Mouse (Mus musculus) neural tube, embryonic 12.5 days (tissue): ENCODE data around the gene Fgf3. TPM values are rescaled to one million over a fixed set of nuclear protein-coding genes. Genes with fewer than 3 reads are reported as not detected.

Source experiments
- ATAC-seq: fragments of 200-750 bp; cut with Nextera tagmentation; 2 replicates; pipeline ENCODE4 v1.8.0; 2017; ENCODE audit warnings: low read depth, mild to moderate bottlenecking, moderate TSS enrichment, moderate library complexity; ENCODE audit not compliant: low FRiP score
- H3K27ac ChIP-seq: fragments of 300-500 bp; sonication (generic); 2 replicates; pipeline ENCODE4 v1.5.1; 2016
- H3K27me3 ChIP-seq: fragments of 300-500 bp; sonication (generic); replicated peaks from 2 replicates; pipeline ENCODE4 v1.6.1; 2016; ENCODE audit warnings: mild to moderate bottlenecking
- H3K36me3 ChIP-seq: fragments of 300-500 bp; sonication (generic); 2 replicates; pipeline ENCODE4 v1.6.1; 2016; ENCODE audit warnings: mild to moderate bottlenecking
- H3K4me1 ChIP-seq: fragments of 300-500 bp; sonication (generic); 2 replicates; pipeline ENCODE4 v1.6.1; 2016
- H3K4me2 ChIP-seq: fragments of 300-500 bp; sonication (generic); replicated peaks from 2 replicates; pipeline ENCODE4 v1.6.1; 2016; ENCODE audit warnings: mild to moderate bottlenecking
- H3K4me3 ChIP-seq: fragments of 300-500 bp; sonication (generic); 2 replicates; pipeline ENCODE4 v1.5.1; 2016
- H3K9ac ChIP-seq: fragments of 300-500 bp; sonication (generic); 2 replicates; pipeline ENCODE4 v1.6.1; 2016; ENCODE audit warnings: mild to moderate bottlenecking
- H3K9me3 ChIP-seq: fragments of 300-500 bp; sonication (generic); 2 replicates; pipeline ENCODE4 v1.6.1; 2016; ENCODE audit warnings: mild to moderate bottlenecking
- WGBS: fragments of 180-500 bp; shearing (Covaris S2); methylation state at CpG from one replicate; pipeline ENCODE4 v1.1.7; 2016; 5-methylcytosine and 5-hydroxymethylcytosine counted together
- polyA plus RNA-seq: library from polyadenylated mRNA; unstranded; fragments of >200 nt; fragmentation: Nextera tagmentation; extraction: Ambion mirVana; gene quantifications from 2 replicates; pipeline ENCODE4 v1.2.1, GENCODE M21; 2016

Fgf3 gene
- polyA plus RNA-seq: 0.80 and 1.1 TPM in 2 replicates

DNA sequence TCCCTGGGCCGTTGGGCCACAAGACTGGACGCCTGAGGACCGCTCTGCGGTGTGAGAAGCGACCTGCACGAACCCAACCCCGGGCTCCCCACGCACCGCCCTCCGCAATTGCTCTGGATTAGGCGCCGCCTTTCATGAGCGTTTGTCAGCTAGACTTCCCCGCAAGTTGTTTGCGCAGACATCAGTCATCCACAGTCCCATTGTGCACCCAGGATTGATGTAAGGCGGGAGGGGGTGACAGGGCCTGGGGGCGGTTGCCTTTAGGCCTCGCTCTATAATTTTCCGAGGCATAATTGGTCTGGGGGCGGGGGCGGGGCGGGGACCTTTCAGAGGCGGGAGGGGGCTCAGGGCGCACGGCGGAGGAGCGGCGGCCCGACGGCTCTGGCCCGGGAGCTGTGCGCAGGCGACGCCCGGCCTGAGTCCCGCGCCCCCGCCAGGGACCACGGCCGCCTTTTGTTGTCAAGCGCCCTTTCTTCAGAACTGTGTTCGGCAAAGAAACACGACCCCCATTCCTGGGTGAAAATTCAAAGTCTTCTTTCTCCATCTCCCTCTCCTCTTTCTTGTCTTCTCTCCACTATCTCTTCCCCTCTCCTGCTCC, at the start of gene Fgf3:
TSS of gene Fgf3 (plus strand) at position 193 of the 598 bp plus-strand sequence.
- Histone ChIP-seq H3K9ac (peak within 1 kb of the TSS; percentile 41; the same call in 1 of the 2 replicates), H3K4me1 (peaks cover 19% of the 10 kb centered on the region), H3K4me2 (peak within 1 kb of the TSS; percentile 81), H3K27me3 (peaks cover 79% of the 10 kb centered on the region), H3K27ac (no peak within 1 kb of the TSS), H3K4me3 (peak within 1 kb of the TSS; percentile 39), H3K36me3 (no peaks in the 10 kb centered on the region), H3K9me3 (no peaks in the 10 kb centered on the region)
- WGBS: 2% methylated on average over 43 of the region's 43 CpGs
- ATAC-seq: peak; percentile 42; the same call in 1 of the 2 replicates

DNA sequence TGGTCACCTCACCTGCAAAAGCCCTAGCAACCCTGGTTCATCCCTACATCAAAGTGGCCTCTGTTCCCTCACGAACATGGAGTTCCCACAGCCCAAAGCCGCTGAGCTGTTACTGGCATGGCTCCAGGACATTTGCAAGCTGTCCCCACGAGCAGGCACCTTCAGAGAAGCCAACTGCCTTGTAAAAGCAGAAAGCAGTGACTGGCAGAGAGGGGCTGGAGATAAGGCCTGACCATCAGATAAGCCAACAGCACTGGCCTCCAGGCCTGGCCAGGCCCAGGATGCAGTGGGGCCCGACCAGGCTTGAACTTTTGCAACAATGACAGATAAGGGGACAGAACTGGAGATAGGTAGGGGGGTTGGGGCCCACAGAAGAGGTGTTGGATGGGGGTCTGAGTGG, 49.3 kb upstream of the Fgf3 start:
- Histone ChIP-seq H3K27me3 (0 out of 2 replicates have a peak, but pooled peaks cover 2% of the 10 kb centered on the region), H3K4me2 (no peak overlapping the region), H3K4me1 (no peaks in the 10 kb centered on the region), H3K4me3 (no peak overlapping the region), H3K27ac (no peak overlapping the region), H3K9me3 (no peaks in the 10 kb centered on the region), H3K36me3 (no peaks in the 10 kb centered on the region), H3K9ac (no peak overlapping the region)
- 73% methylated on average over 4 of the region's 4 CpGs for WGBS
- ATAC-seq: no peak

DNA sequence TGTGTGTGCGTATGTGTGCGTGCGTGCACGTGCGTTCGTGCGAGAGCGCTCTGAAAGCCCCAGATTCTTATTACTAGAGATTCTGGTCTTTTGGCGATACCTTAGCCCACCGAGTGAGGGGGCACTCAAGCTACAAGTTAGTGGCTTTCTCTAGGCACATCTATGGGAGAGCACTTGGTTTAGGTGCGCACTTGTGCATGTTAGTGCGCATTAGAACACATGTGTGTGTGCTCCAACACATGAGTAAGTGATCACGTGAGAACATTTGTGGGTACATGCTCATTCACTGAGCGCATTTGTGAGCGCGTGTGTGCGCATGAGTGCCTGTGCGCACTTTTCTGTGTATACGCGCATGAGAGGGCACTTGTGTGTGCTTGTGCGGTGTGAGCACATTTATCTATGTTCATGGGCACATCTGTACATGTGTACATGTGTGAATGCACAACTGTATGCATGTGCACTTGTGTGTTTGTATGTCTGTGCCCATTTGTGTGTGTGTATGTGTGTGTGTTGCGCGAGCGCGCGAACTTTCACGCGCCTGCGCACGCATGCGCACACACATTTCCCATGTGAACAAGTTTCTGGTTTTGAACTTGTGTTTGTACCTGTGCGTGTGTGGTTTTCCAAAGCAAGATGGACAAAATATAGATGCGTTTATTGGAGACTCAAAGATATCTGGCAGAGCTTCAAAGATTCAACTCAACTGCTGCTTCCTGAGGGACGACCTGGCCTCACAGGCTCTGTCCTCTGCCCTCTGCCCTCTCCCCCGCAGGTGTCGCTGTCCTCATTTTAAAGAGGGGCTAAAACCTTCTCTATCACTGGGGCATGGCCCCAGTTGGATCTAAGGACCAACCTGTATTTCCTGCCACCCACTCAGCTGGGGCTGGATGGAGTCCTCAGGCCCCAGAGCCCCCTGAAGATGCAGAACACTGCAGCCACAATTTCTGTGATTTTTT, 48.0 kb upstream of the Fgf3 start:
- Histone ChIP-seq H3K36me3 (no peaks in the 10 kb centered on the region), H3K4me3 (peak overlapping the region; percentile 20), H3K27me3 (no peaks in the 10 kb centered on the region), H3K9me3 (no peaks in the 10 kb centered on the region), H3K9ac (no peak overlapping the region), H3K4me1 (no peaks in the 10 kb centered on the region), H3K27ac (no peak overlapping the region), H3K4me2 (peak overlapping the region; percentile 52)
- WGBS: 43% methylated on average over 36 of the region's 36 CpGs
- ATAC-seq: peak; percentile 58; the same call in 1 of the 2 replicates

DNA sequence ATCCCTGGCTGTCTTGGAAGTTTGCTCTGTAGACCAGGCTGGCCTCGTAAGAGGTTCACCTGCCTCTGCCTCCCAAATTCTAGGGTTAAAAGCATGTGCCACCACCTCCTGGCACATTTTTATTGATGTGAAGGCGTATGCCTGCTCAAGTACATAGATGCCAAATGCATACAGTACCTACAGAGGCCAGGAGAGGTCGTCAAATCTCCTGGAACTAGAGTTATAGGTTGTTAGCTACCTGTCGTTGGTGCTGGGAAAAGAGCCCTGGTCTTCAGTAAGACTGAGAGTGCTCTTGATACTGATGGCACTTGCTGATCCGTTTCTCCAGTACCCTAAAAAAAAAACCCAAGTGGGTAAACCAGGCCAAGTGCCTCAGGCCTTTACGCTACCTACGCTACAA, 46.5 kb upstream of the Fgf3 start:
- ATAC-seq: no peak

DNA sequence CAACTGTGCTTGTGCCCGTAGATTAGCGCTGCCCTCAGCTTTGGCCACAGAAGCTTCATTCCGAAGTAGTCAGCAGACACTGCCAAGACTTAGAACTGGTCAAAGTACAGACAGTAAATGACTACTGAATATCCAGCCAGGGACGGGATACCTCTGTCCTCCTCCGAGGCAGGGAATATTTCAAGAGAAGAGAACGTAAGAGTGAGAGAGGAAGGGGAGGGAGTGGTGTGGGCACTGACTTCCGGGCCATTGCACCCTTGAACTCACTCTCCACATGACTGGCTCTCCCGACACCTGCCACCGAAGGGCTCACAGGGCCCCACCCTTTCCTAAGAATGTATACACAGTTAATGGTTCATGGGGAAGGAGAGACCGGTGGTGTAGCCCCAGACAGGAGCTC, 44.6 kb upstream of the Fgf3 start:
- no peaks in the 10 kb centered on the region for H3K36me3 ChIP-seq
- no peaks in the 10 kb centered on the region for H3K9me3 ChIP-seq
- 85% methylated on average over 10 of the region's 10 CpGs for WGBS
- ATAC-seq: no peak
- H3K4me1 ChIP-seq: 0 out of 2 replicates have a peak, but pooled peaks cover 4% of the 10 kb centered on the region
- H3K4me3 ChIP-seq: no peak overlapping the region
- H3K4me2 ChIP-seq: no peak overlapping the region
- H3K27ac ChIP-seq: no peak overlapping the region
- H3K9ac ChIP-seq: no peak overlapping the region
- no peaks in the 10 kb centered on the region for H3K27me3 ChIP-seq

More for the DNA sequence above, 46.5 kb upstream of the Fgf3 start:
- WGBS: 89% methylated on average over 7 of the region's 7 CpGs
- Histone ChIP-seq H3K4me1 (no peaks in the 10 kb centered on the region), H3K9me3 (no peaks in the 10 kb centered on the region), H3K27me3 (no peaks in the 10 kb centered on the region), H3K9ac (no peak overlapping the region), H3K4me3 (no peak overlapping the region), H3K36me3 (no peaks in the 10 kb centered on the region), H3K27ac (no peak overlapping the region), H3K4me2 (no peak overlapping the region)

DNA sequence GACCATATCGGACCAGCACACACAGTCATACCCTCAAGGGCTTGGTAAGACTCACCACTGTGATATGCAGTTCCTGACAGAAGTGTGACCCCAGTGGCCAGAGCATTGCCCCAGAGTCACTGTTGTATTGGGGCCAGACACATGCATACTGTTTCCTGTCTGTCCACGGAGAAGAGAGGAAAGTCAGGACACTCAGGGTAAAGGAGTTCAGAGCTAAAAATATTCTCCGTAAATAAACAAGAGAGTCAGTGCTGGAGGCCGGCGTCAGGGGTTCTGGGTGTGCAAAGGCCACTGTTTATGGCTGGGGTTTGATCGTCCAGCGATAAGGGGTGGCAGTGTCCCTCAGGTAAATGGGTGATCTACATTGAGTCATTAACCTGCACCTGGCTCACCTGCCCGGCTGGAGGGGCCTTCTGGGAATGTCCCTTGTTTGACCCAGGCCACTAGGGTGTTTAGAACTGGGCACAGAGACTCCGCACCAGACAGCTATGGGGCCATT, 41.9 kb upstream of the Fgf3 start:
- Histone ChIP-seq H3K4me2 (no peak overlapping the region), H3K9ac (no peak overlapping the region), H3K4me1 (0 out of 2 replicates have a peak, but pooled peaks cover 8% of the 10 kb centered on the region), H3K27ac (no peak overlapping the region), H3K4me3 (no peak overlapping the region), H3K36me3 (no peaks in the 10 kb centered on the region), H3K9me3 (no peaks in the 10 kb centered on the region), H3K27me3 (no peaks in the 10 kb centered on the region)
- 81% methylated on average over 9 of the region's 9 CpGs for WGBS
- no peak for ATAC-seq

DNA sequence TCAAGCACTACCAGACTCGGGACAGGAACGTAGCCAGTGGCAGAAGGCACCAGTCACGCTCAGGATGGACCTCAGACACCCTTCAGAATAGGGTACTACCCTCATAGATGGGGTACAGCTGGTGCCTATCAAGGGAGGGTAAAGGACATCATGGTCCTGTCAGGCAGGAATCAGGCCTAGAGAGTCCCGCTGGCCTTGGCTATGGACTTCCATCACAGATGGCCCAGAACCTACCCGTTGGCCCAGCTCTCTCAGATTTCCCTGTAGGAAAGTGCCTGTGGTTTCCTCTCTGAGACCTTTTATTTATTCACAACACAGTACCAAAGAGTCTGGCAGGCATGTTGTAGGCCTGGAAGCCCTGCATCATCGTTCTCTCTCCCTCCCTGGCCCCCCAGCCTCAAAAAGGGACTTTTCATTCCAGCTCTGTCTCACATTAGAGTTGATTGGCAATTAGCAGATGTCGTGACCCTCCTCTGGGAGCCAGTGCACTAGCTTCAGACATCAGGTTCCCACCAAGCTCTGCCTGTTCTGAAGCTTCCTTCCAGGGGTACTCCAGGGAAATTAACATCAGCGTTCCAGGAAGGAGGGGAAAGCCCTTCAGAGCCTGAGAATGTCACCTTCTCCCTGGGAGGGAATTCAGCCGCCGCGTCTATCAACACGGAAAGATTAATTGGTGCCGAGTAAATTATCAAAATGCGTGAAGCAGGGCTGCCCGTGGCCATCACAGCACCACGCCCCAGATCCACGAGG, 40.7 kb upstream of the Fgf3 start:
- H3K4me2 ChIP-seq: no peak overlapping the region
- H3K36me3 ChIP-seq: no peaks in the 10 kb centered on the region
- ATAC-seq: no peak
- H3K4me1 ChIP-seq: 0 out of 2 replicates have a peak, but pooled peaks cover 8% of the 10 kb centered on the region
- no peaks in the 10 kb centered on the region for H3K27me3 ChIP-seq
- 64% methylated on average over 17 of the region's 17 CpGs for WGBS
- no peaks in the 10 kb centered on the region for H3K9me3 ChIP-seq
- H3K4me3 ChIP-seq: no peak overlapping the region
- H3K27ac ChIP-seq: no peak overlapping the region
- H3K9ac ChIP-seq: no peak overlapping the region

DNA sequence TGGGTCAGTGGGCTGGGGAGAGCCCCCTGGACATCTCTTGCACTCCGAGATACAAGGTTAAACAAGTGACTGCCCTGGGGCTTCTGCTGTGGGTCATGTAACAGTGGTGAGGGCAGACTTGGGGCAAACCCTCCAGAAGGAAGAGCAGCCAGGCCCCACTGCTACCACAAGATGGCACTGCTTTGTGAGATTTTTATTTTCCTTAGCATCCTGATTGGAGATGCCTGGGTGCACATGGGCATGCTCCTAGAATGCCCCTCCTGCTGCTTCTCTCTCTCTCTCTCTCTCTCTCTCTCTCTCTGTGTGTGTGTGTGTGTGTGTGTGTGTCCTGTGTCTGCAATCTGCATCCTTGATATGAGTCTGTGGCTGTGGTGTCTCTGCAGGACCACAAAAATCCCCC, 39.4 kb upstream of the Fgf3 start:
- 52% methylated on average over 1 of the region's 1 CpGs for WGBS
- ATAC-seq: peak; percentile 62; the same call in 1 of the 2 replicates
- H3K4me1 ChIP-seq: 0 out of 2 replicates have a peak, but pooled peaks cover 8% of the 10 kb centered on the region
- no peaks in the 10 kb centered on the region for H3K36me3 ChIP-seq
- no peaks in the 10 kb centered on the region for H3K9me3 ChIP-seq
- no peak overlapping the region for H3K4me3 ChIP-seq
- H3K9ac ChIP-seq: no peak overlapping the region
- H3K27ac ChIP-seq: no peak overlapping the region
- H3K4me2 ChIP-seq: no peak overlapping the region
- no peaks in the 10 kb centered on the region for H3K27me3 ChIP-seq

DNA sequence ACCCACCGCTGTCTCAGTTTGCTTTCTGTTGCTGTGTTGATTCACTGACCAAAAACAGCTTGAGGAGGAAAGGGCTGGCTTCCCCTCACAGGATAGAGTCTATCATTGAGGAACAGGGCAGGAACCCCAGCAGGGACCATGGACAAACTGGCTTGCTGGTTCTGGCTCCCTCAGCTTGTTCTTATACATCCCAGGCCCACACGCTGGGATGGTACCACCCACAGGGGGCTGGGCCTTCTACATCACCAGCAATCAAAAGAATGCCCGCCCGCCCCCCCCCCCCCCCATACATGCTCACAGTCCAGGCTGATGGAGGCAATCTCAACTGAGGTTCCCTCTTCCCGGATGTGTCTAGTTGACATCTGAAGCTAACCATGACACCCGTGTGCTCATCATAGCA, 30.8 kb upstream of the Fgf3 start:
- Histone ChIP-seq H3K27me3 (no peaks in the 10 kb centered on the region), H3K9ac (no peak overlapping the region), H3K4me3 (no peak overlapping the region), H3K36me3 (no peaks in the 10 kb centered on the region), H3K4me2 (no peak overlapping the region), H3K9me3 (no peaks in the 10 kb centered on the region), H3K4me1 (peaks cover 6% of the 10 kb centered on the region; the same call in 1 of the 2 replicates), H3K27ac (no peak overlapping the region)
- ATAC-seq: no peak
- WGBS: 73% methylated on average over 6 of the region's 6 CpGs

DNA sequence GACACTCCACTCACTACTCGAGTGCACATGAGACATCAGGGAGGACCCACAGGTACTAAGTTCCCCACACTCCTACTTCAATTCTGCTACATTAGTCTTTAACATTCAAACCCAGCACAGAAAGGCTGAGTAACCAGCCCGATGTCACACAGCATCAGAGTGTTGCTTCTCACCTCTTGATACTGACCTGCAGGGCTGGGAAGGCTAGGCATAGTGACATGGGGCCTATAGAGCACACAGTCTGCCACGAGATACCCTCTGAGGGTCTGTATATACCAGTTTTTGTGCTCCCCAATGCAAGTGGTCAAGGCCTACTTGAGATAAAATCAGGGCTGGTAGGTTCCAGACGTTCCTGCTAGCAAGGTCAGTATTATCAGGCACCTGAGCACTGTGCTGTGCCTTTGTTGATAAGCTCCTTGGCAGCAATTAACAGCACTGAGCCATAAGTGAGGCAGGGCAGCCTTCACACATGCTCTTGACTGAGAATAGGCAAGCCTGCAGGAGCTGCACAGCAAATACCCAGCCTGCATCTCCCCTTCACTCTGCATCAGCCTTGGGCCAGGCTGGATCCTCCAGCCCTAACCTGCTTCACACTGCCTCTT, 29.8 kb upstream of the Fgf3 start:
- Histone ChIP-seq H3K4me1 (peaks cover 6% of the 10 kb centered on the region; the same call in 1 of the 2 replicates), H3K27ac (no peak overlapping the region), H3K4me3 (no peak overlapping the region), H3K9me3 (no peaks in the 10 kb centered on the region), H3K9ac (no peak overlapping the region), H3K36me3 (no peaks in the 10 kb centered on the region), H3K4me2 (no peak overlapping the region), H3K27me3 (no peaks in the 10 kb centered on the region)
- WGBS: 75% methylated on average over 4 of the region's 4 CpGs
- ATAC-seq: no peak

DNA sequence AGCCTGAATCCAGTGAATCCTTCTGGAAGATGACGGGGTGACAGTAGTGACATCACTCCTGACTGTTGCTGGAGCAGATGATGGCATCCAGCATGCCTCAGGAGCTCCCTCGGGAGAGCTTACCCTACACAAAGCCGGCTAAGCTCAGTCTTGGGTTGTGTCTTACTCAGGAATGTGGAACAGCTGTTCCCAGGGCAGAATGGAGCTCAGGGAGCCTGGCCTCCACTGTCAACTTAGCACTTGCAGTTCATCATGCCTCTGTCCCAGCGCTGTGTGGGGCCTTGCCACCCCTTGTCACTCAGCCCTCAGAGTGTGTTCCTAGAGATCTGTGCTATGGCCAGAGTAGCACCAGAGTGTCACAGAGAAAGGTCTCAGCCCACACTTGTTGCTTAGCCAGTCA, 26.4 kb upstream of the Fgf3 start:
- no peak overlapping the region for H3K27ac ChIP-seq
- 46% methylated on average over 4 of the region's 4 CpGs for WGBS

More for the DNA sequence above, 26.4 kb upstream of the Fgf3 start:
- Histone ChIP-seq H3K4me1 (peaks cover 18% of the 10 kb centered on the region), H3K27me3 (no peaks in the 10 kb centered on the region), H3K4me2 (no peak overlapping the region), H3K4me3 (no peak overlapping the region), H3K9ac (no peak overlapping the region), H3K9me3 (no peaks in the 10 kb centered on the region), H3K36me3 (no peaks in the 10 kb centered on the region)
- no peak for ATAC-seq
